Mouse (Mus musculus) MEL (cell line): ENCODE data around the gene Gm6169. TPM values are rescaled to one million over a fixed set of nuclear protein-coding genes. Genes with fewer than 3 reads are reported as not detected.
A peak's percentile ranks its signal among the peaks of the same experiment; 100 is the strongest.

ENCODE experiments used
- DNase-seq: peaks from one replicate; pipeline ENCODE4 v3.0.0; 2011; ENCODE audit warnings: low read depth, low spot score
- H3K27ac ChIP-seq: 2 replicates; pipeline ENCODE4 v1.5.1; 2012; ENCODE audit warnings: low read depth, mild to moderate bottlenecking, control low read depth, low read length, moderate library complexity; ENCODE audit not compliant: control insufficient read depth
- H3K27me3 ChIP-seq, 2 experiments: fragments of 150-350 bp in 1 of 2; sonication (generic) in 1 of 2; 2 replicates each; pipeline ENCODE4 v1.6.1; 2012; ENCODE audit warnings: low read length in 2 of 2, mild to moderate bottlenecking in 2 of 2, improper control_type of control experiment in 1 of 2, moderate library complexity in 1 of 2; ENCODE audit not compliant: insufficient read depth in 2 of 2, control insufficient read depth in 1 of 2
- H3K36me3 ChIP-seq, 2 experiments: 2 replicates each; pipeline ENCODE4 v1.6.1; 2012 to 2014; ENCODE audit warnings: low read length in 2 of 2, improper control_type of control experiment in 1 of 2, inconsistent platforms in 1 of 2, mild to moderate bottlenecking in 1 of 2; ENCODE audit not compliant: insufficient read depth in 2 of 2, control insufficient read depth in 1 of 2
- H3K4me1 ChIP-seq, 2 experiments: fragments of 150-350 bp in 1 of 2; sonication (generic) in 1 of 2; 2 replicates each; pipeline ENCODE4 v1.6.1; 2012; ENCODE audit warnings: low read length in 2 of 2, improper control_type of control experiment in 1 of 2, mild to moderate bottlenecking in 1 of 2; ENCODE audit not compliant: insufficient read depth in 2 of 2, control insufficient read depth in 1 of 2
- H3K4me3 ChIP-seq, 2 experiments: fragments of 150-350 bp in 1 of 2; sonication (generic) in 1 of 2; 2 replicates each; pipeline ENCODE4 v1.5.1; 2012; ENCODE audit warnings: low read depth in 2 of 2, low read length in 2 of 2, mild to moderate bottlenecking in 2 of 2, moderate library complexity in 2 of 2, control low read depth in 1 of 2, improper control_type of control experiment in 1 of 2; ENCODE audit not compliant: control insufficient read depth in 1 of 2, insufficient read depth in 1 of 2
- H3K79me2 ChIP-seq: 2 replicates; pipeline ENCODE4 v1.6.1; 2012; ENCODE audit warnings: mild to moderate bottlenecking, low read length, moderate library complexity; ENCODE audit not compliant: control insufficient read depth, poor library complexity, insufficient read depth
- H3K9ac ChIP-seq: 2 replicates; pipeline ENCODE4 v1.6.1; 2012; ENCODE audit warnings: low read depth, mild to moderate bottlenecking, control low read depth, low read length, moderate library complexity; ENCODE audit not compliant: control insufficient read depth, poor library complexity, severe bottlenecking
- H3K9me3 ChIP-seq: fragments of 150-350 bp; sonication (generic); replicated peaks from 2 replicates; pipeline ENCODE4 v1.6.1; 2012; ENCODE audit warnings: mild to moderate bottlenecking, low read length, improper control_type of control experiment, moderate library complexity; ENCODE audit not compliant: insufficient read depth
- BHLHE40 ChIP-seq: IDR thresholded peaks from 2 replicates; pipeline ENCODE4 v1.6.1; 2012; ENCODE audit warnings: low read depth, mild to moderate bottlenecking, inconsistent platforms, low read length, improper control_type of control experiment, borderline replicate concordance
- CHD1 ChIP-seq: IDR thresholded peaks from 2 replicates; pipeline ENCODE4 v1.6.1; 2012; ENCODE audit warnings: low read depth, mild to moderate bottlenecking, inconsistent platforms, low read length, improper control_type of control experiment
- CHD2 ChIP-seq: IDR thresholded peaks from 2 replicates; pipeline ENCODE4 v1.6.1; 2011; ENCODE audit warnings: low read length, improper control_type of control experiment
- CTCF ChIP-seq, 3 experiments: IDR thresholded peaks in 2 of 3; conservative IDR thresholded peaks in 1 of 3; 2 replicates each; pipeline ENCODE4 v1.5.1; 2011 to 2012; ENCODE audit warnings: low read length in 3 of 3, low read depth in 2 of 3, mild to moderate bottlenecking in 2 of 3, improper control_type of control experiment in 1 of 3, inconsistent platforms in 1 of 3, mixed read lengths in 1 of 3, moderate library complexity in 1 of 3; ENCODE audit not compliant: control insufficient read depth in 1 of 3, insufficient read depth in 1 of 3, poor library complexity in 1 of 3, severe bottlenecking in 1 of 3
- E2F4 ChIP-seq: IDR thresholded peaks from 2 replicates; pipeline ENCODE4 v1.6.1; 2011; ENCODE audit warnings: low read depth, low read length, improper control_type of control experiment, borderline replicate concordance
- EP300 ChIP-seq, 2 experiments: IDR thresholded peaks; 2 replicates each; pipeline ENCODE4 v1.6.1; 2011; ENCODE audit warnings: improper control_type of control experiment in 2 of 2, low read length in 2 of 2, low read depth in 1 of 2, mild to moderate bottlenecking in 1 of 2
- ETS1 ChIP-seq: IDR thresholded peaks from 2 replicates; pipeline ENCODE4 v1.6.1; 2012; ENCODE audit warnings: low read depth, mild to moderate bottlenecking, inconsistent platforms, low read length, improper control_type of control experiment, moderate library complexity
- HCFC1 ChIP-seq: IDR thresholded peaks from 2 replicates; pipeline ENCODE4 v1.6.1; 2012; ENCODE audit warnings: low read depth, mild to moderate bottlenecking, inconsistent platforms, low read length, improper control_type of control experiment, moderate library complexity
- MAZ ChIP-seq: IDR thresholded peaks from 2 replicates; pipeline ENCODE4 v1.6.1; 2012; ENCODE audit warnings: low read depth, mild to moderate bottlenecking, inconsistent platforms, low read length, improper control_type of control experiment
- MEF2A ChIP-seq: IDR thresholded peaks from 2 replicates; pipeline ENCODE4 v1.6.1; 2014; ENCODE audit warnings: low read depth, mild to moderate bottlenecking, inconsistent platforms, low read length, improper control_type of control experiment; ENCODE audit not compliant: poor library complexity, insufficient replicate concordance, severe bottlenecking; ENCODE audit errors: extremely low read depth
- MXI1 ChIP-seq: IDR thresholded peaks from 2 replicates; pipeline ENCODE4 v1.6.1; 2011; ENCODE audit warnings: mild to moderate bottlenecking, low read depth, low read length, improper control_type of control experiment
- MYB ChIP-seq: IDR thresholded peaks from 2 replicates; pipeline ENCODE4 v1.6.1; 2011; ENCODE audit warnings: mild to moderate bottlenecking, low read depth, low read length, improper control_type of control experiment
- POLR2A ChIP-seq, 2 experiments: IDR thresholded peaks; 2 replicates each; pipeline ENCODE4 v1.6.1; 2011 to 2012; ENCODE audit warnings: low read length in 2 of 2, mild to moderate bottlenecking in 2 of 2, control low read depth in 1 of 2, improper control_type of control experiment in 1 of 2, low read depth in 1 of 2, moderate library complexity in 1 of 2; ENCODE audit not compliant: control insufficient read depth in 1 of 2, insufficient read depth in 1 of 2, poor library complexity in 1 of 2
- RAD21 ChIP-seq: IDR thresholded peaks from 2 replicates; pipeline ENCODE4 v1.6.1; 2011; ENCODE audit warnings: mild to moderate bottlenecking, low read depth, low read length, improper control_type of control experiment
- SMC3 ChIP-seq: IDR thresholded peaks from 2 replicates; pipeline ENCODE4 v1.6.1; 2011; ENCODE audit warnings: low read depth, low read length, improper control_type of control experiment
- TAL1 ChIP-seq: IDR thresholded peaks from 2 replicates; pipeline ENCODE4 v1.6.1; 2012; ENCODE audit warnings: mild to moderate bottlenecking, inconsistent platforms, low read length, moderate library complexity, mixed read lengths
- ZC3H11A ChIP-seq: IDR thresholded peaks from 2 replicates; pipeline ENCODE4 v1.6.1; 2012; ENCODE audit warnings: low read depth, mild to moderate bottlenecking, inconsistent platforms, low read length, improper control_type of control experiment
- ZKSCAN1 ChIP-seq: IDR thresholded peaks from 2 replicates; pipeline ENCODE4 v1.6.1; 2012; ENCODE audit warnings: low read depth, mild to moderate bottlenecking, inconsistent platforms, low read length, improper control_type of control experiment, moderate library complexity
- ZMIZ1 ChIP-seq: IDR thresholded peaks from 2 replicates; pipeline ENCODE4 v1.6.1; 2012; ENCODE audit warnings: low read depth, mild to moderate bottlenecking, inconsistent platforms, low read length, improper control_type of control experiment, moderate library complexity
- ZNF384 ChIP-seq: IDR thresholded peaks from 2 replicates; pipeline ENCODE4 v1.6.1; 2012; ENCODE audit warnings: low read depth, mild to moderate bottlenecking, inconsistent platforms, low read length, improper control_type of control experiment
- polyA plus RNA-seq, 2 experiments: library from polyadenylated mRNA; stranded (reverse) in 1 of 2; unstranded in 1 of 2; fragments of >175 nt in 1 of 2; fragments of >200 nt in 1 of 2; gene quantifications; 2 replicates each; pipeline versions ENCODE4 v1.2.1 to v1.2.4; 2012; ENCODE audit warnings: low replicate concordance in 2 of 2, low read depth in 1 of 2; ENCODE audit not compliant: insufficient read length in 2 of 2, insufficient read depth in 1 of 2, missing spikeins in 1 of 2
- total RNA-seq: library from RNA; depleted of rRNA; stranded (reverse); fragments of 300-350 nt; gene quantifications from 2 replicates; pipeline ENCODE4 v1.2.3, GENCODE M21; 2012

The Gm6169 gene
- total and polyA plus RNA-seq, 3 experiments: 1.9 to 3.6 TPM; not detected in 1

- H3K27ac ChIP-seq: no peak overlapping the region
Measured at GRCm38 (mm10) chr13:97053844-97054243, 45.2 kb downstream of the Gm6169 start.

DNA sequence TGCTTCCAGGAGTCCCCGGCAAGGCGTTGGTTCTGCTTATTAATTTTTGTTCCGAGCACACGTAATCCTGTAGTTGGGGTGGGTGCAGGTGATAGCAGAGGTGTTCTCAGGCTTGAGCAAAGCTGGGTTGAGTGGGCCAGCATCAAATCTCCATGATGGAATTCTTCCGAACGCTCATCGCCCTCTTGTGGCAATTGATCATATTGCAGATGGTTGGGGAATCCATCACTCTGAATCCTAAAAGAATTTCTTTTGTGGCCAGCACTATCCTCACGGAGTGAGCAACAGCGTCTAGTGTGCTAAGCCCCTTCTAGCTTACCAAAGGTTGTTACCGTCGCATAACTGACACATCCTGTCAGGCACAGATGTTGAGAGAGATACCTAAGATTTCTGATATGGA, 46.4 kb downstream of the Gm6169 start:
- peaks cover 0 to 2% of the 10 kb centered on the region in 2 experiments; a peak in 1 of 4 replicates for H3K36me3 ChIP-seq

More at GRCm38 (mm10) chr13:97053844-97054243, 45.2 kb downstream of the Gm6169 start:
- DNase-seq: no peak
- no peaks in the 10 kb centered on the region for H3K79me2 ChIP-seq
- no peak overlapping the region for H3K4me3 ChIP-seq
- no peak overlapping the region for H3K9ac ChIP-seq
- H3K9me3 ChIP-seq: no peaks in the 10 kb centered on the region
- H3K4me1 ChIP-seq: peaks cover 0 to 2% of the 10 kb centered on the region in 2 experiments; a peak in 1 of 4 replicates
- TF ChIP-seq ZKSCAN1 (no peak), MXI1 (no peak)
- no peaks in the 10 kb centered on the region; a peak in 1 of 4 replicates for H3K27me3 ChIP-seq
- peaks cover 0 to 2% of the 10 kb centered on the region in 2 experiments; a peak in 1 of 4 replicates for H3K36me3 ChIP-seq

DNA sequence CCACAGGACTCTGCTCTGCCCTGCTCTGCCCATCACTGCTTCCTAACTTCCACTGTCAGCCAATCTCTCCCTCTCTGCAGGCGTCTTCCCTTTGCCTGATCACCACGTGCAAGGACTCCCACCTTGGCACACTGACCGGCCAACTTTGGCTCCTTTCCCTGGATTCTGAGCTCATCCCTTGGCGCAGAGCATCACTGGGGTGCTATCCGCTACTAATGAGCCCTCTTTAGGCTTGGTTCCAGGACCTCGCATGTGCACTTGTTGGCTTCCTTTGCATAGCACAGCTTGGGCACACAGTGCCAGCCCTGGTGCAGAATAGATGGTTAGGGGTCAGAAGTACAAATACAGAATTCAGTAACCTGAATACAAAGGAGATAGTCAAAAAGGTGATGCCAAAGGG, 47.9 kb downstream of the Gm6169 start:
- no peak overlapping the region for H3K27ac ChIP-seq
- no peaks in the 10 kb centered on the region for H3K79me2 ChIP-seq
- no peak overlapping the region for H3K9ac ChIP-seq
- H3K27me3 ChIP-seq: no peaks in the 10 kb centered on the region; a peak in 1 of 4 replicates
- H3K4me1 ChIP-seq: no peaks in the 10 kb centered on the region
- H3K9me3 ChIP-seq: no peaks in the 10 kb centered on the region
- no peaks in the 10 kb centered on the region for H3K36me3 ChIP-seq
- no peak for DNase-seq
- no peak overlapping the region for H3K4me3 ChIP-seq
- TF ChIP-seq MEF2A (no peak), CHD1 (no peak), CTCF (IDR thresholded peaks at IDR 0.05 in 2 of 3, conservative IDR thresholded peaks at IDR 0.05 in 1 of 3; ENCODE audit: control insufficient read depth in 1 of 3, insufficient read depth in 1 of 3, low read depth in 2 of 3, low read length in 3 of 3, poor library complexity in 1 of 3, severe bottlenecking in 1 of 3) (no peak), ZMIZ1 (no peak), ETS1 (no peak), HCFC1 (no peak), ZNF384 (no peak)

More for the DNA sequence above, 46.4 kb downstream of the Gm6169 start:
- Histone ChIP-seq H3K79me2 (no peaks in the 10 kb centered on the region), H3K27me3 (no peaks in the 10 kb centered on the region; a peak in 1 of 4 replicates), H3K4me3 (no peak overlapping the region), H3K4me1 (peaks cover 0 to 2% of the 10 kb centered on the region in 2 experiments; a peak in 1 of 4 replicates), H3K9me3 (no peaks in the 10 kb centered on the region), H3K27ac (no peak overlapping the region), H3K9ac (no peak overlapping the region)
- peak; percentile 60 for DNase-seq
- TF ChIP-seq E2F4: no peak
- TF ChIP-seq ZKSCAN1: no peak
- peak; percentile 65 to 84 (median 81) for TF ChIP-seq CTCF (IDR thresholded peaks at IDR 0.05 in 2 of 3, conservative IDR thresholded peaks at IDR 0.05 in 1 of 3; ENCODE audit: control insufficient read depth in 1 of 3, insufficient read depth in 1 of 3, low read depth in 2 of 3, low read length in 3 of 3, poor library complexity in 1 of 3, severe bottlenecking in 1 of 3)
- TF ChIP-seq MAZ: no peak
- peak; percentile 90 for TF ChIP-seq SMC3
- no peak for TF ChIP-seq MYB
- no peak for TF ChIP-seq ETS1
- no peak for TF ChIP-seq EP300 (IDR thresholded peaks at IDR 0.05; ENCODE audit: low read depth in 1 of 2, low read length in 2 of 2)
- no peak for TF ChIP-seq TAL1
- peak; percentile 65 for TF ChIP-seq ZC3H11A
- peak; percentile 83 for TF ChIP-seq RAD21
- TF ChIP-seq BHLHE40: no peak
- no peak for TF ChIP-seq CHD2
- no peak for TF ChIP-seq MEF2A
- TF ChIP-seq POLR2A (IDR thresholded peaks at IDR 0.05; ENCODE audit: control insufficient read depth in 1 of 2, insufficient read depth in 1 of 2, low read depth in 1 of 2, low read length in 2 of 2, poor library complexity in 1 of 2): no peak
